Mouse (Mus musculus) heart, adult 2 months (tissue): ENCODE measurements around the gene Map2k6. TPM values are rescaled to one million over a fixed set of nuclear protein-coding genes. Genes with fewer than 3 reads are reported as not detected.
"Not testable (repeated sequence)": the region's sequence is repeated elsewhere in the genome, so short reads cannot be mapped to it uniquely, and the experiment has no call there.

Experiments used
- DNase-seq, 2 experiments: peaks; one replicate each; pipeline ENCODE4 v3.0.0; 2021
- H3K27ac ChIP-seq: fragments of 200-600 bp; 2 replicates; pipeline ENCODE4 v1.8.1; 2022
- H3K27me3 ChIP-seq: fragments of 200-500 bp; 2 replicates; pipeline ENCODE4 v1.6.1; 2012; ENCODE audit warnings: mild to moderate bottlenecking, low read length, inconsistent platforms, mixed read lengths; ENCODE audit not compliant: control insufficient read depth, insufficient read depth
- H3K36me3 ChIP-seq: fragments of 200-500 bp; 2 replicates; pipeline ENCODE4 v1.6.1; 2012; ENCODE audit warnings: low read length, inconsistent platforms; ENCODE audit not compliant: control insufficient read depth, insufficient read depth
- H3K4me1 ChIP-seq: fragments of 200-500 bp; 2 replicates; pipeline ENCODE4 v1.6.1; 2011; ENCODE audit warnings: low read length; ENCODE audit not compliant: control insufficient read depth, insufficient read depth
- H3K4me3 ChIP-seq: fragments of 200-600 bp; 2 replicates; pipeline ENCODE4 v1.8.1; 2022
- H3K79me2 ChIP-seq: fragments of 200-500 bp; replicated peaks from 2 replicates; pipeline ENCODE4 v1.6.1; 2012; ENCODE audit warnings: mild to moderate bottlenecking, inconsistent platforms, low read length, moderate library complexity, mixed read lengths; ENCODE audit not compliant: control insufficient read depth, insufficient read depth
- H3K9ac ChIP-seq: fragments of 200-500 bp; 2 replicates; pipeline ENCODE4 v1.6.1; 2012; ENCODE audit warnings: low read depth, mild to moderate bottlenecking, control low read depth, inconsistent platforms, low read length, mixed read lengths
- CTCF ChIP-seq: fragments of 200-600 bp; IDR thresholded peaks from 2 replicates; pipeline ENCODE4 v1.8.1; 2022; ENCODE audit warnings: antibody characterized with exemption, mild to moderate bottlenecking, moderate library complexity
- EP300 ChIP-seq: fragments of 200-500 bp; IDR thresholded peaks from 2 replicates; pipeline ENCODE4 v1.6.1; 2011; ENCODE audit warnings: low read depth, low read length, control low read depth; ENCODE audit not compliant: insufficient read depth
- POLR2A ChIP-seq: fragments of 200-500 bp; IDR thresholded peaks from 2 replicates; pipeline ENCODE4 v1.6.1; 2011; ENCODE audit warnings: mild to moderate bottlenecking, low read depth, low read length, control low read depth; ENCODE audit not compliant: insufficient read depth
- WGBS: fragments of 180-500 bp; shearing (Covaris S2); methylation state at CpG from one replicate; pipeline ENCODE4 v1.1.7; 2018; 5-methylcytosine and 5-hydroxymethylcytosine counted together
- intact Hi-C: fragments of 180-260 bp; cut with DNase I; formaldehyde crosslinking; loops from one replicate; pipeline ENCODE4 v1.15.1; 2025
- long read RNA-seq: library from polyadenylated mRNA; stranded (forward); transcript quantifications from one replicate; pipeline ENCODE4 v2.0.0, GENCODE M21; 2021
- polyA plus RNA-seq: library from polyadenylated mRNA; depleted of rRNA; stranded (reverse); fragments of >200 nt; gene quantifications from 2 replicates; pipeline ENCODE4 v1.2.3, GENCODE M21; 2012; rRNA removed
- total RNA-seq, 2 experiments: library from RNA; stranded (reverse); gene quantifications; 2 replicates each; pipeline ENCODE4 v1.2.3; 2021

The Map2k6 gene
- 1 to 10 TPM; 3.8 TPM for total RNA-seq
- polyA plus RNA-seq: 4.1 and 5.5 TPM in 2 replicates
- long read RNA-seq, partial matches to known transcripts: 0 of 3 reads
- long read RNA-seq, other reads (novel, unspliced or antisense): 0 of 3 reads

GRCm38 (mm10) chr11:110398553-110399239, at the start of gene Map2k6:
Gene Map2k6, plus strand, starts transcription at chr11:110399122.
- Histone ChIP-seq H3K36me3 (peaks cover 11% of the 10 kb centered on the region), H3K9ac (peak within 1 kb of the TSS; percentile 55), H3K4me1 (peaks cover 4% of the 10 kb centered on the region), H3K79me2 (no peaks in the 10 kb centered on the region; the same call in 1 of the 2 replicates), H3K4me3 (peak within 1 kb of the TSS; percentile 56), H3K27me3 (no peaks in the 10 kb centered on the region), H3K27ac (peak within 1 kb of the TSS; percentile 36; the same call in 1 of the 2 replicates)
- intact Hi-C loops: no loop called here
- WGBS: 8% methylated on average over 20 of the region's 20 CpGs
- DNase-seq: peak; percentile 83 to 88
- TF ChIP-seq CTCF (peak; percentile 31), POLR2A (peak; percentile 73), EP300 (no peak)

- Histone ChIP-seq H3K4me3 (no peak overlapping the region), H3K4me1 (no peaks in the 10 kb centered on the region), H3K27me3 (no peaks in the 10 kb centered on the region), H3K27ac (no peak overlapping the region), H3K36me3 (no peaks in the 10 kb centered on the region), H3K79me2 (no peaks in the 10 kb centered on the region), H3K9ac (no peak overlapping the region)
- intact Hi-C loops: no loop called here
- TF ChIP-seq EP300 (no peak), CTCF (no peak), POLR2A (no peak)
- WGBS: 70% methylated on average over 9 of the region's 9 CpGs
- DNase-seq: no peak
Observed at GRCm38 (mm10) chr11:110354261-110354660, 44.7 kb upstream of the Map2k6 start.

GRCm38 (mm10) chr11:110355131-110355530, 43.8 kb upstream of the Map2k6 start:
- H3K4me3 ChIP-seq, DNase-seq, H3K4me1 ChIP-seq, H3K79me2 ChIP-seq, H3K9ac ChIP-seq, H3K27me3 ChIP-seq, H3K36me3 ChIP-seq, H3K27ac ChIP-seq, intact Hi-C loops: not testable (repeated sequence)
- 84% methylated on average over 9 of the region's 9 CpGs for WGBS

GRCm38 (mm10) chr11:110357756-110358551, 41.0 kb upstream of the Map2k6 start:
- no peak overlapping the region for H3K27ac ChIP-seq
- WGBS: 39% methylated on average over 16 of the region's 16 CpGs
- no peak for TF ChIP-seq POLR2A
- TF ChIP-seq EP300: no peak
- TF ChIP-seq CTCF: peak; percentile 86
- DNase-seq: peak; percentile 20 to 43
- no peaks in the 10 kb centered on the region for H3K36me3 ChIP-seq
- no peaks in the 10 kb centered on the region for H3K79me2 ChIP-seq
- H3K27me3 ChIP-seq: no peaks in the 10 kb centered on the region
- intact Hi-C loops: no loop called here
- no peaks in the 10 kb centered on the region for H3K4me1 ChIP-seq
- H3K9ac ChIP-seq: no peak overlapping the region
- H3K4me3 ChIP-seq: peak overlapping the region; percentile 22; the same call in 1 of the 2 replicates

- H3K4me1 ChIP-seq: no peaks in the 10 kb centered on the region
- no peaks in the 10 kb centered on the region for H3K79me2 ChIP-seq
- no peaks in the 10 kb centered on the region for H3K27me3 ChIP-seq
- no peak overlapping the region for H3K4me3 ChIP-seq
- no peak for TF ChIP-seq EP300
- no peak for TF ChIP-seq POLR2A
- TF ChIP-seq CTCF: peak; percentile 89
- no peak overlapping the region for H3K27ac ChIP-seq
- intact Hi-C loops: loop anchor here (1.0 kb wide), 1 partner anchor 118 kb away; no protein-coding TSS in a partner anchor
- no peaks in the 10 kb centered on the region for H3K36me3 ChIP-seq
- H3K9ac ChIP-seq: no peak overlapping the region
- peak; percentile 27 to 44 for DNase-seq
- WGBS: 82% methylated on average over 3 of the region's 3 CpGs
Observed at GRCm38 (mm10) chr11:110365016-110365415, 33.9 kb upstream of the Map2k6 start.

GRCm38 (mm10) chr11:110366902-110367301, 32.0 kb upstream of the Map2k6 start:
- intact Hi-C loops: no loop called here
- no peak overlapping the region for H3K4me3 ChIP-seq
- no peak for DNase-seq
- no peak overlapping the region for H3K27ac ChIP-seq
- 78% methylated on average over 3 of the region's 3 CpGs for WGBS
- H3K4me1 ChIP-seq: no peaks in the 10 kb centered on the region
- no peak overlapping the region for H3K9ac ChIP-seq
- no peaks in the 10 kb centered on the region for H3K36me3 ChIP-seq
- H3K27me3 ChIP-seq: no peaks in the 10 kb centered on the region
- TF ChIP-seq EP300 (no peak), CTCF (peak; percentile 43), POLR2A (no peak)
- H3K79me2 ChIP-seq: no peaks in the 10 kb centered on the region
